Mouse (Mus musculus) liver, embryonic 14.5 days (tissue): ENCODE results near the gene Foxi3. TPM values are rescaled to one million over a fixed set of nuclear protein-coding genes. Genes with fewer than 3 reads are reported as not detected.

Source experiments
- ATAC-seq: fragments of 200-750 bp; cut with Nextera tagmentation; 2 replicates; pipeline ENCODE4 v1.8.0; 2017; ENCODE audit warnings: moderate number of reproducible peaks, mild to moderate bottlenecking, moderate library complexity; ENCODE audit not compliant: insufficient read depth
- DNase-seq, 3 experiments: peaks; one replicate each; pipeline ENCODE4 v3.0.0-alpha.2; 2012 to 2013; ENCODE audit warnings: low read depth in 3 of 3, low spot score in 3 of 3
- H3K27ac ChIP-seq: fragments of 300-500 bp; sonication (generic); 2 replicates; pipeline ENCODE4 v1.5.1; 2014; ENCODE audit warnings: moderate library complexity, mild to moderate bottlenecking, control low read depth, inconsistent platforms
- H3K27me3 ChIP-seq: fragments of 300-500 bp; sonication (generic); 2 replicates; pipeline ENCODE4 v1.6.1; 2014; ENCODE audit warnings: mild to moderate bottlenecking, low read length, moderate library complexity; ENCODE audit not compliant: control insufficient read depth, insufficient read depth
- H3K36me3 ChIP-seq: fragments of 300-500 bp; sonication (generic); replicated peaks from 2 replicates; pipeline ENCODE4 v1.6.1; 2014; ENCODE audit warnings: low read depth; ENCODE audit not compliant: control insufficient read depth, insufficient read depth
- H3K4me1 ChIP-seq, 2 experiments: fragments of 200-500 bp in 1 of 2; fragments of 300-500 bp in 1 of 2; sonication (generic) in 1 of 2; replicated peaks; 2 replicates each; pipeline ENCODE4 v1.6.1; 2012 to 2014; ENCODE audit warnings: antibody characterized with exemption in 1 of 2, inconsistent platforms in 1 of 2, low read length in 1 of 2; ENCODE audit not compliant: control insufficient read depth in 2 of 2, insufficient read depth in 2 of 2
- H3K4me2 ChIP-seq: fragments of 300-500 bp; sonication (generic); 2 replicates; pipeline ENCODE4 v1.6.1; 2014; ENCODE audit warnings: low read depth, mild to moderate bottlenecking, control low read depth, moderate library complexity
- H3K4me3 ChIP-seq, 2 experiments: fragments of 200-500 bp in 1 of 2; fragments of 300-500 bp in 1 of 2; sonication (generic) in 1 of 2; 2 replicates each; pipeline ENCODE4 v1.5.1; 2012 to 2014; ENCODE audit warnings: low read depth in 2 of 2, low read length in 2 of 2, mild to moderate bottlenecking in 2 of 2, control low read depth in 1 of 2, inconsistent platforms in 1 of 2, moderate library complexity in 1 of 2; ENCODE audit not compliant: insufficient read depth in 1 of 2
- H3K9ac ChIP-seq: fragments of 300-500 bp; sonication (generic); replicated peaks from 2 replicates; pipeline ENCODE4 v1.6.1; 2014; ENCODE audit warnings: mild to moderate bottlenecking, control low read depth, moderate library complexity
- H3K9me3 ChIP-seq: fragments of 300-500 bp; sonication (generic); 2 replicates; pipeline ENCODE4 v1.6.1; 2016; ENCODE audit warnings: low read length, mixed read lengths; ENCODE audit not compliant: control insufficient read depth
- CTCF ChIP-seq: IDR thresholded peaks from 2 replicates; pipeline ENCODE4 v1.5.1; 2016; ENCODE audit warnings: antibody characterized with exemption, low read depth, control low read depth
- EP300 ChIP-seq: IDR thresholded peaks from 2 replicates; pipeline ENCODE4 v1.6.1; 2016; ENCODE audit warnings: antibody characterized with exemption, low read depth
- WGBS: fragments of 180-500 bp; shearing (Covaris S2); extraction: QIAGEN DNeasy Blood & Tissue Kit; methylation state at CpG from one replicate; pipeline ENCODE4 v1.1.7; 2014; ENCODE audit not compliant: insufficient replicate concordance; 5-methylcytosine and 5-hydroxymethylcytosine counted together
- polyA plus RNA-seq, 2 experiments: library from polyadenylated mRNA; depleted of rRNA in 1 of 2; stranded (reverse) in 1 of 2; unstranded in 1 of 2; fragments of >200 nt; fragmentation: Nextera tagmentation in 1 of 2; extraction: Ambion mirVana in 1 of 2; gene quantifications; 2 replicates each; pipeline versions ENCODE4 v1.2.1 to v1.2.3; 2012 to 2014

Foxi3 gene
- polyA plus RNA-seq, 2 experiments = not detected

GRCm38 (mm10) chr6:70955291-70955800 lies 985 bp upstream of the Foxi3 start:
- DNase-seq (no peak), ATAC-seq (no peak)
- H3K4me3 ChIP-seq = no peak overlapping the region
- no peaks in the 10 kb centered on the region for H3K9me3 ChIP-seq
- H3K9ac ChIP-seq = no peak overlapping the region
- H3K4me2 ChIP-seq = no peak overlapping the region
- TF ChIP-seq EP300 = no peak
- no peak for TF ChIP-seq CTCF
- H3K27me3 ChIP-seq = peaks cover 67% of the 10 kb centered on the region
- H3K4me1 ChIP-seq = no peaks in the 10 kb centered on the region
- H3K27ac ChIP-seq = no peak overlapping the region
- H3K36me3 ChIP-seq = no peaks in the 10 kb centered on the region
- 3% methylated on average over 14 of the region's 14 CpGs for WGBS

GRCm38 (mm10) chr6:70955841-70956240 lies 490 bp upstream of the Foxi3 start:
- ATAC-seq (no peak), DNase-seq (no peak)
- no peak overlapping the region for H3K9ac ChIP-seq
- no peak overlapping the region for H3K4me3 ChIP-seq
- WGBS = 3% methylated on average over 12 of the region's 12 CpGs
- no peaks in the 10 kb centered on the region for H3K36me3 ChIP-seq
- peaks cover 67% of the 10 kb centered on the region for H3K27me3 ChIP-seq
- TF ChIP-seq CTCF (no peak), EP300 (no peak)
- H3K4me2 ChIP-seq = no peak overlapping the region
- no peaks in the 10 kb centered on the region for H3K4me1 ChIP-seq
- no peaks in the 10 kb centered on the region for H3K9me3 ChIP-seq
- H3K27ac ChIP-seq = no peak overlapping the region

GRCm38 (mm10) chr6:70956936-70957335 lies 605 bp downstream of the Foxi3 start:
- no peak overlapping the region for H3K4me2 ChIP-seq
- no peak overlapping the region for H3K4me3 ChIP-seq
- no peak for TF ChIP-seq CTCF
- TF ChIP-seq EP300 = no peak
- H3K4me1 ChIP-seq = no peaks in the 10 kb centered on the region
- 2% methylated on average over 34 of the region's 34 CpGs for WGBS
- no peaks in the 10 kb centered on the region for H3K36me3 ChIP-seq
- H3K27me3 ChIP-seq = peaks cover 67% of the 10 kb centered on the region
- no peak overlapping the region for H3K27ac ChIP-seq
- H3K9me3 ChIP-seq = no peaks in the 10 kb centered on the region
- no peak overlapping the region for H3K9ac ChIP-seq
- ATAC-seq = no peak
- no peak for DNase-seq

GRCm38 (mm10) chr6:70957341-70957940 lies 1.1 kb downstream of the Foxi3 start:
- DNase-seq (no peak), ATAC-seq (no peak)
- no peak overlapping the region for H3K9ac ChIP-seq
- peaks cover 67% of the 10 kb centered on the region for H3K27me3 ChIP-seq
- no peaks in the 10 kb centered on the region for H3K9me3 ChIP-seq
- no peak overlapping the region for H3K4me2 ChIP-seq
- H3K27ac ChIP-seq = no peak overlapping the region
- TF ChIP-seq CTCF (no peak), EP300 (no peak)
- H3K4me1 ChIP-seq = no peaks in the 10 kb centered on the region
- 19% methylated on average over 7 of the region's 7 CpGs for WGBS
- H3K4me3 ChIP-seq = no peak overlapping the region
- H3K36me3 ChIP-seq = no peaks in the 10 kb centered on the region

- Histone ChIP-seq H3K4me1 (no peaks in the 10 kb centered on the region), H3K9ac (no peak overlapping the region), H3K36me3 (no peaks in the 10 kb centered on the region), H3K27me3 (peaks cover 2% of the 10 kb centered on the region; the same call in 1 of the 2 replicates), H3K4me2 (no peak overlapping the region), H3K27ac (no peak overlapping the region), H3K9me3 (no peaks in the 10 kb centered on the region), H3K4me3 (no peak overlapping the region)
- ATAC-seq (no peak), DNase-seq (no peak)
- WGBS = 28% methylated on average over 6 of the region's 6 CpGs
- TF ChIP-seq CTCF = no peak
- TF ChIP-seq EP300 = no peak
These were observed 7.9 kb downstream of the Foxi3 start for GRCm38 (mm10) chr6:70964116-70964830.
